Mouse (Mus musculus) G1E (cell line): ENCODE results near the gene Hist2h3c1. TPM values are rescaled to one million over a fixed set of nuclear protein-coding genes. Genes with fewer than 3 reads are reported as not detected.
"Not testable (repeated sequence)": the region's sequence is repeated elsewhere in the genome, so short reads cannot be mapped to it uniquely, and the experiment has no call there.

ENCODE experiments used
- ATAC-seq: 2 replicates; pipeline ENCODE4 v1.8.0; 2016; ENCODE audit warnings: mild to moderate bottlenecking; ENCODE audit not compliant: insufficient number of reproducible peaks, poor library complexity, low FRiP score, severe bottlenecking; ENCODE audit errors: extremely low read depth
- DNase-seq: peaks from one replicate; pipeline ENCODE4 v3.0.0; 2012; ENCODE audit warnings: low spot score
- H3K27me3 ChIP-seq: 2 replicates; pipeline ENCODE4 v1.6.1; 2012; ENCODE audit warnings: mild to moderate bottlenecking, low read length, inconsistent platforms; ENCODE audit not compliant: insufficient read depth
- H3K36me3 ChIP-seq: replicated peaks from 2 replicates; pipeline ENCODE3; 2012; ENCODE audit warnings: mild to moderate bottlenecking, inconsistent platforms
- H3K4me1 ChIP-seq: 2 replicates; pipeline ENCODE4 v1.6.1; 2012; ENCODE audit warnings: low read depth, low read length, inconsistent platforms, mixed read lengths; ENCODE audit not compliant: insufficient read depth
- H3K4me3 ChIP-seq: 2 replicates; pipeline ENCODE4 v1.5.1; 2012; ENCODE audit warnings: low read depth, mild to moderate bottlenecking, inconsistent platforms, low read length, moderate library complexity, mixed read lengths
- H3K9me3 ChIP-seq: replicated peaks from 2 replicates; pipeline ENCODE4 v1.6.1; 2012; ENCODE audit warnings: inconsistent platforms
- CTCF ChIP-seq: IDR thresholded peaks from 2 replicates; pipeline ENCODE4 v1.5.1; 2012; ENCODE audit warnings: low read depth, low read length, inconsistent platforms, mixed read lengths
- GATA1 ChIP-seq: IDR thresholded peaks from 2 replicates; pipeline ENCODE4 v1.6.1; 2012; ENCODE audit warnings: borderline replicate concordance, low read length, inconsistent platforms, mixed read lengths
- GATA2 ChIP-seq: IDR thresholded peaks from 2 replicates; pipeline ENCODE4 v1.6.1; 2012; ENCODE audit warnings: low read depth, low read length, inconsistent platforms, borderline replicate concordance
- POLR2AphosphoS5 ChIP-seq: IDR thresholded peaks from 2 replicates; pipeline ENCODE4 v1.6.1; 2012; ENCODE audit warnings: low read depth, low read length, inconsistent platforms; ENCODE audit not compliant: insufficient replicate concordance
- TAL1 ChIP-seq: conservative IDR thresholded peaks from 2 replicates; pipeline ENCODE4 v1.6.1; 2012; ENCODE audit warnings: low read depth, low read length, inconsistent platforms, mixed read lengths
- polyA plus RNA-seq: library from polyadenylated mRNA; stranded (reverse); fragments of >175 nt; gene quantifications from 2 replicates; pipeline ENCODE4 v1.2.3, GENCODE M21; 2012
- total RNA-seq, 2 experiments: library from RNA; stranded (forward) in 1 of 2; stranded (reverse) in 1 of 2; fragments of 200-1000 nt in 1 of 2; fragments of >200 nt in 1 of 2; fragmentation: Nextera tagmentation in 1 of 2; gene quantifications; 2 replicates each; pipeline ENCODE4 v1.2.3; 2014 to 2017

Hist2h3c1 gene
- total and polyA plus RNA-seq, 3 experiments = 9.1 to 42.6 TPM; not detected in 1

DNA sequence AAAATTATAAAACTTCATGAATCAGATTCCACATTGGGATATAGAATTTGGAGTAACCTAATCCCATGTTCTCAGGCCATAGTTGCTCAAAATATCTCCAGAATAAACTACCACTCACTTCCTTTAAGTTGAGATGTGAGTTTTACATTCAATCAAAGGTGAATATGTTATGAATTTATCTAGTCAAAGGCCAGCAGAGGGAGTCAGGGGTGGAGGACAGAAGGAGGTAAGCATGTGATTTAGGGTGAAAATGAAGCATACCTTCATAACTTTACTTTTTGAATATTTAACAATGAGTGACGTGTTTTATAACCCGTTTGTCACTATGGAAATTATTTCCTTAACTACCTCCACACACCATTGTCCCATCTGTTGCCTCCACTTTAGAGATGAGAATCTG is 11.6 kb upstream of the Hist2h3c1 start:
- ATAC-seq (no peak), DNase-seq (no peak)
- peaks cover 31% of the 10 kb centered on the region for H3K4me1 ChIP-seq
- H3K4me3 ChIP-seq = no peak overlapping the region
- no peaks in the 10 kb centered on the region for H3K36me3 ChIP-seq
- no peaks in the 10 kb centered on the region for H3K9me3 ChIP-seq
- TF ChIP-seq GATA2 (no peak), POLR2AphosphoS5 (no peak), GATA1 (no peak), CTCF (no peak), TAL1 (no peak)
- H3K27me3 ChIP-seq = no peaks in the 10 kb centered on the region

DNA sequence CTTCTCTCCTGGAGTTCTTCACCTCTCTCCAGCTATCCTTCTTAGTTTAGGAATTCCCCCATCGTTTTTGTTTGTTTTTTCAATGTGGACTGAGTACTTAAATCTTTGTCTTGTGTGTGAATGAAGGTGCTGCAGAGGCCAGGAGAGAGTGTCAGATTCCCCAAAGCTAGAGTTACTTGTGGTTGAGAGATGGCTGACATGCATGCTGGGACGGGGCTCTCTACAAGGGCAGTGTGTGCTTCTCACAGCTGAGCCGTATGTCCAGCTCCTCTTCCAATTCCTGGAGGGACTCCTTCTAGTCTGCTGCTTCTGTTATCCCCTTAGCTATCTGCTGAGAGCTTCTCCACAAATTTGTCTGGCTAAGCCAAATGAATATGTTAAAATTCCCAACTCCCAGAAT is 10.6 kb upstream of the Hist2h3c1 start:
- TF ChIP-seq CTCF (no peak), POLR2AphosphoS5 (peak; percentile 89; the same call in 1 of the 2 replicates), GATA1 (no peak), TAL1 (no peak), GATA2 (no peak)
- no peaks in the 10 kb centered on the region for H3K27me3 ChIP-seq
- DNase-seq = no peak
- H3K36me3 ChIP-seq = no peaks in the 10 kb centered on the region
- no peak overlapping the region for H3K4me3 ChIP-seq
- no peak for ATAC-seq
- H3K4me1 ChIP-seq = peaks cover 25% of the 10 kb centered on the region
- no peaks in the 10 kb centered on the region for H3K9me3 ChIP-seq

DNA sequence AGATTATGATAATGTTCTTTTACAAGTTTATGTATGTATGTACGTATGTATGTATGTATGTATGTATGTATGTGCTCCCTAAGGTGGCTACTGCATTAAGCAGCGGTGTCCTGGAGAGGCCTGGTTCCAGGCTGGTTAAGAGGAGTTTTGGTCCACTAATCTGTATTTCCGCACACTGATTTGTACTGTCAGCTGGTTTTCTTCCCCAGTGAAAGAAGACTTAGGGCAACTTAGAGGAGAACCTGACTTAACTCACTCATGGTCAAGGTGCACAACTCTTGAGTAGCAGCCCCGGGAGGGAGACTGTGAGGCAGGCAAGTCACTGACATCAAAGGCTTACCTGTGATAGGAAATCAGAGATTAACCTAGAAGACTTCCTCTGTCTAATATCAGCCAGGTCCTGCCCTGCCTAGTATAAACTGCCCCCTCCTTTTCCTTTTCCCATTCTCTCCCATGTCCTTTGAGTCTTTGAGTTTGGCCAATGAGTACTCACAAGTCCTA is 9.6 kb upstream of the Hist2h3c1 start:
- peak overlapping the region; percentile 67; the same call in 1 of the 2 replicates for H3K4me3 ChIP-seq
- no peaks in the 10 kb centered on the region for H3K9me3 ChIP-seq
- H3K27me3 ChIP-seq = no peaks in the 10 kb centered on the region
- peaks cover 20% of the 10 kb centered on the region for H3K4me1 ChIP-seq
- DNase-seq (no peak), ATAC-seq (no peak)
- no peaks in the 10 kb centered on the region for H3K36me3 ChIP-seq
- TF ChIP-seq POLR2AphosphoS5 (peak; percentile 27; the same call in 1 of the 2 replicates), CTCF (no peak), TAL1 (no peak), GATA1 (no peak)

DNA sequence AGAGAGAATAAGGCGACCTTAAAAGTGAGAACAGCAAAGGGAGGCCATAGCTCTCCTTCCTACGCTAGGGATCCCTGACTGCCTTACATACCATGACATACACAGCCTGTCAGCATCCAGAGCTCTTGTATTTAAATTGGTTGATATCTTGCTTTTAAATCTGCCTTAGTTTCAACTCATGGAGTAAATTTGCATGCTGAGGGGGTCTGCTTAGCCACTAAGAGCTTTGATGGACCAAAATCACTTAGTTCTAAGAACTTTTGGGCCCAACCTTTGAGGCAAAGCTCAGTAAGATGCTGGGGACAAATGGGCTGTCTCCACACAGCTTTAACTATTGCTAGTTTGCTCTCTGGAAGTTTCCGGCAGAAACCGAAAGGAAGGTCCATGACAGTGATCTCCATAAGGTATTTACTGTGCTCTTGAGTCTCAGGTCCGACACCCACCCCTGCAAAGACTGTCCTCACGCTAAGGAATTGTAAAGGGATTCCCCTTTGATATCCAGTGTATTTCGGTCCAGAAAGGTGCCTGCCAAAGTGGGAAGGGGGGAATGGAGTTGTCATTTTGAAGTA is 9.1 kb upstream of the Hist2h3c1 start:
- no peak for ATAC-seq
- H3K9me3 ChIP-seq = no peaks in the 10 kb centered on the region
- peaks cover 22% of the 10 kb centered on the region for H3K4me1 ChIP-seq
- no peak for DNase-seq
- H3K36me3 ChIP-seq = no peaks in the 10 kb centered on the region
- peak; percentile 70; the same call in 1 of the 2 replicates for TF ChIP-seq POLR2AphosphoS5
- TF ChIP-seq GATA2 = no peak
- H3K4me3 ChIP-seq = peak overlapping the region; percentile 67
- no peaks in the 10 kb centered on the region for H3K27me3 ChIP-seq

DNA sequence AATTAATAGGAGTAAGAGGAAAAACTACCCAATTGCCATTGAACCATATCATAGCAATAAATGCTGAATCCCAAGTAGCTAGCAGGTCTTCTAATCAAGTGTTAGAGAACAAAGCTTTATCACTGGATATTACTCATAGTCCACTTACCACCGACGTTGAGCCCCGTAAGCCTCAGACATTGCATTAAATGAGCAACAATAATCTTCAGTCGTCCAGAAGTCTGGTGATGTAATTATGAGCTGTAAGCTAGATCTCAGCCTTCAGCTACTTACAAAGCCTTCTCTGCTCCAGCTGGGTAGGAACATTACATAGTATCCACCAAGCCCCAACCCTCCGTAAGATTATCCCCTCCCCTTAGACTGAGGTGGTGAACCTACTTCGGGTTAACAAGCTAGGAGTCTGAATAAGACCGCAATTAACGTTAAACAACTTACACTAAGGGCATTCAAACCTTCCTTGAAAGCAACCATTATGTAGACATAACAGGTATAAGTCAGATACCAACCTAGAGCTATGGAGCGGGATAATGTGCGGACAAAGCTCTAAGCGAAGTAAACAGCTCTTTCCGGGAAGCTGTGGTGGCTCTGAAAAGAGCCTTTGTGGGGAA is 8.5 kb upstream of the Hist2h3c1 start:
- DNase-seq = no peak
- Histone ChIP-seq H3K4me1 (peaks cover 23% of the 10 kb centered on the region), H3K27me3 (no peaks in the 10 kb centered on the region), H3K9me3 (no peaks in the 10 kb centered on the region), H3K36me3 (no peaks in the 10 kb centered on the region), H3K4me3 (peak overlapping the region; percentile 67)
- TF ChIP-seq CTCF (no peak), POLR2AphosphoS5 (peak; percentile 85; the same call in 1 of the 2 replicates), TAL1 (no peak)
- no peak for ATAC-seq

DNA sequence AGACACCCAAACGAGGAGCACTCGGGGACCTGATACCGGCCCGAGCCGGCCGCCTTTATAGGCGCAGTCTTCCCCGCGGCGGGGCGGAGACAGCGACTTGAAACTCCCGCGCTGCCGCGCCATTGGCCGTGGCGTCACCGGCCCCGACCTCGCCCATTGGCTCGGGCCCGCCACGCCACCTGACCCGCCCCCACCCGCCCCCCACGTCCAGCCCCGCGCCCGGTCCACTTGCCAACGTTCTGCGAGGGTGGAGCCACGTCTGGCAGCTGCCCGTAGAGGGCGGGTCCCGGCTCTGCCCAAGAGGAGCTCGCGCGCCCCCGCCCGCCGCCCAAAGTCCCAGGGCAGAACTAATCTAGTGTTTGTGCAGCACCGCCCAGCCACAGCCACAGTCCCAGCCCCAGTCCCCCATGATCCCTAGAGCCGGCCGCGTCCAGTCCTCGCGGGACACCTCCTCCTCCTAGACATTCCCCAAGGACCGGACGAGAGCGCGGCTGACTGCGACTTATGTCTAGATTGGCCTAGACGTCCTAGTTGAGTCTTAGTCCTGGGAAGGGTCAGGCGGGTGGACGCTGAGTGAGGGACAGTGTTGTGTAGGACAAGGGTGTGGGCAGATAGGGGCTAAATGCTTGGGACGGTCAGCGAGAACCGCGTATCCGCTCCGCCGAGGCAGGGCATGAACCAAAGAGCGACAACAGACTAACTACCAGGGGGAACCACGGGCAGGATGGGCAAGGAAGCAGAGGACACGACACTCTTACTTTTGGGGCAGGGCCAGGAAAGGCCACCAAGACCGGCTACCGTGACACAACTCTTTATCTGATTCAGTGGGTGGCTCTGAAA is 7.3 kb upstream of the Hist2h3c1 start, which contains the start of gene Hist2h3c2:
Gene Hist2h3c2, minus strand, starts transcription at position 174 of the 840 bp plus-strand sequence.
- not testable (repeated sequence) for H3K27me3 ChIP-seq, H3K9me3 ChIP-seq, DNase-seq, H3K36me3 ChIP-seq
- H3K4me1 ChIP-seq = peaks cover 29% of the 10 kb centered on the region
- TF ChIP-seq POLR2AphosphoS5 = peak; percentile 81; the same call in 1 of the 2 replicates
- H3K4me3 ChIP-seq = peak within 1 kb of the TSS; percentile 67
- ATAC-seq = peak; percentile 77

DNA sequence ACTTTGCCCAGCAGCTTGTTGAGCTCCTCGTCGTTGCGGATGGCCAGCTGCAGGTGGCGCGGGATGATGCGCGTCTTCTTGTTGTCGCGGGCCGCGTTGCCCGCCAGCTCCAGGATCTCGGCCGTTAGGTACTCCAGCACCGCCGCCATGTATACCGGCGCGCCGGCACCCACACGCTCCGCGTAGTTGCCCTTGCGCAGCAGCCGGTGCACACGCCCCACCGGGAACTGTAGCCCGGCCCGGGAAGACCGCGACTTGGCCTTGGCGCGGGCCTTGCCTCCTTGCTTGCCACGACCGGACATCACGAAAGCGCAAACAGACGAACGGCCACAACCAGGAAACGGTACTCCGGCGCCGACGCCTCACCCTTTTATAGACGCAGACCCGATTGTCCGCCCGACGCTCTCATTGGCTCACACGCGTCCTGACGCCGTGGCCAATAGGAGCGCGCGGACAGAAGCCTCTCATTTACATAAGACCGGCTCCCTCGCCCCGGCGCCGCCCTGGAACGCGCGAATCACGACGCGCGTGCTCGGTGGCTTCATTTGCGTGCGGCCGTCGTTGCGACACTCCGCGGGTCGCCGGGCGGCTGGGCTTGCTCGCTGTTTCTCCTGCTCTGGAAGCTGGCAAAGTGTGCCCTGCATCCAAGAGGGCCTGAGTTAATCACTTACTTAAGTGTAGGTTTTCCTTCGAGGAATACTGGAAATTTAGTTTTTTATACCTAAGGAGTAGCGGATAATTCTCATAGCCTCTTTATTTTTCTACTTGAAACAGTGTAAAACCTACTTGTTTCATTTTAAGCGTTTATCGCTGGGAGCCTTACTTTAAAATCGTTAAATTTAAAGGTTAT is 6.3 kb upstream of the Hist2h3c1 start, which contains the start of gene Hist2h2aa2:
Gene Hist2h2aa2, minus strand, starts transcription at position 328 of the 850 bp plus-strand sequence.
- not testable (repeated sequence) for H3K9me3 ChIP-seq, H3K36me3 ChIP-seq, DNase-seq, H3K27me3 ChIP-seq
- Histone ChIP-seq H3K4me1 (peaks cover 38% of the 10 kb centered on the region), H3K4me3 (peak within 1 kb of the TSS; percentile 67)
- ATAC-seq = peak; percentile 74
